Mouse (Mus musculus) E14TG2a.4 (cell line): ENCODE measurements around the gene Slc9a3r1.

Source experiments
- H3K27me3 ChIP-seq: 2 replicates; pipeline ENCODE4 v1.6.1; 2014; ENCODE audit warnings: low read length, control low read depth; ENCODE audit not compliant: insufficient read depth
- H3K36me3 ChIP-seq: 2 replicates; pipeline ENCODE4 v1.6.1; 2014; ENCODE audit warnings: low read length, control low read depth; ENCODE audit not compliant: insufficient read depth
- H3K4me1 ChIP-seq: replicated peaks from 2 replicates; pipeline ENCODE4 v1.6.1; 2014; ENCODE audit warnings: low read depth, low read length, control low read depth
- H3K4me3 ChIP-seq: replicated peaks from 2 replicates; pipeline ENCODE4 v1.5.1; 2014; ENCODE audit warnings: mild to moderate bottlenecking, low read length
- H3K9me3 ChIP-seq: 2 replicates; pipeline ENCODE4 v1.6.1; 2014; ENCODE audit warnings: low read length, control low read depth
- CTCF ChIP-seq: conservative IDR thresholded peaks from 2 replicates; pipeline ENCODE4 v1.5.1; 2014; ENCODE audit warnings: low read length
- NANOG ChIP-seq: IDR thresholded peaks from 2 replicates; pipeline ENCODE4 v1.6.1; 2014; ENCODE audit warnings: borderline replicate concordance, low read length, mixed read lengths
- POU5F1 ChIP-seq: IDR thresholded peaks from 2 replicates; pipeline ENCODE4 v1.6.1; 2014; ENCODE audit warnings: low read length, borderline replicate concordance

The Slc9a3r1 gene

DNA sequence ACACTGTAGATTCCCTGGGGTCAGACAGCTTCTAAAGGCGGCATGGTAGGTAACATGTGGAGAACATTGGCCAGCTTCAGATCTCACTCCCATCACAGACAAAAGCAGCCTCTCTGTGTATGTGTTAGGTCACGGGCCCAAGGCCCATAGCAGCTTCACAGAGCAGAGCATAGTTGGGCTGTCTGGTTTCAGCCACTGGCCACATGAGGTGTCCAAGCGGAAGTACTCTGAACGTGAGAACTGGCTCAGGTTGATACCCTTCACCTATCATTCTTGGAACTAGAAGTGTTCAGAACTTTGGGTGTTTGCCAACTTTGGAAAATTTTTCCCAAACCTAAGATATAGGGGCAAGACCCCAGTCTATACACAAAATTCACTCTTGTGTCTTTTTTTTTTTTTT lies 6.3 kb downstream of the Slc9a3r1 start:
- Histone ChIP-seq H3K9me3 (no peaks in the 10 kb centered on the region), H3K4me3 (no peak overlapping the region), H3K4me1 (peaks cover 77% of the 10 kb centered on the region), H3K36me3 (peaks cover 49% of the 10 kb centered on the region), H3K27me3 (peaks cover 16% of the 10 kb centered on the region)
- TF ChIP-seq CTCF = no peak
- TF ChIP-seq POU5F1 = no peak
- TF ChIP-seq NANOG = no peak

DNA sequence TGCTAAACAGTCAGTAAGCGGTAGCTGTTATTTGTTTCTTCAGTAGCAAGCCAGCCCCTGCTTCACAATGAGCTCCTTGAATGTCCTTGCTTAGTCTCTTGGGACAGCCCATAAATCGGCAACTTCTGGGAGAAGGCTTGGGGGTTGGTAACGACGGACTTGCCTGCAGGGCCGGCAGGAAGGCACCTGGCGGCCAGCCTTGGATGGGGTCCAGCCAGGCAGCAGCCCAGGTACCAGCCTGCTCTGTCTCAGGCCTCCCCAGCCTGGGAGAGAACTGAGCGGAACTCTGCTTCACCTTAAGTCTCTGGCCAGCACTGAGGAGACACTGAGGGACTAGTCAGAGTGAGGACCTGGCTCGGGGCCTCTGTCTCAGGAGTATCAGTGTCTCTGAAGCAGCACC lies 8.0 kb downstream of the Slc9a3r1 start:
- 0 out of 2 replicates have a peak, but pooled peaks cover 1% of the 10 kb centered on the region for H3K27me3 ChIP-seq
- TF ChIP-seq POU5F1 (no peak), NANOG (no peak), CTCF (no peak)

DNA sequence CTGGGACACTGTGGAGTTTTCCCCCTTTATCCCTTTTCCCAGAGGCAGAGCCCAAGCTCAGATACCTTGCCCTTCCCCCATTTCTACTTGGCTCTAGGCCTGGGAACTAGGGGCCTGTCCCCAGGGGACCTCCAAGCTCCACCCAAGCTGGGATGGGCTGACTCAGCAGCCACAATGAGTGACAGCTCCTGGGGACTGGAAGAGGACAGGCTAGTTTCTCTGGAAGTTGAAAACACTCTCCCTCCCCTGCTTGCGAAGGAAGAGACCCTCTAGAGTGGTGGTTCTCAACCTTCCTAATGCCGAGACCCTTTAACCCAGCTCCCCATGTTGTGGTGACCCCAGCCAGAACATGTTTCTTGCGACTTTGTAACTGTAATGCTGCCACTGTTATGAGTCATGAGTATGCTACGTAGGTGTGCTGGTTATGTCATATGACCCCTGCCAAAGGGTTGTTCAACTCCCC lies 9.7 kb downstream of the Slc9a3r1 start:
- TF ChIP-seq NANOG (no peak), CTCF (no peak)
- Histone ChIP-seq H3K4me1 (peaks cover 84% of the 10 kb centered on the region), H3K9me3 (no peaks in the 10 kb centered on the region), H3K36me3 (peaks cover 47% of the 10 kb centered on the region), H3K4me3 (peak overlapping the region; percentile 45; the same call in 1 of the 2 replicates), H3K27me3 (no peaks in the 10 kb centered on the region)

More for the DNA sequence above, 8.0 kb downstream of the Slc9a3r1 start:
- Histone ChIP-seq H3K4me3 (no peak overlapping the region), H3K4me1 (peaks cover 78% of the 10 kb centered on the region), H3K36me3 (peaks cover 46% of the 10 kb centered on the region), H3K9me3 (no peaks in the 10 kb centered on the region)

DNA sequence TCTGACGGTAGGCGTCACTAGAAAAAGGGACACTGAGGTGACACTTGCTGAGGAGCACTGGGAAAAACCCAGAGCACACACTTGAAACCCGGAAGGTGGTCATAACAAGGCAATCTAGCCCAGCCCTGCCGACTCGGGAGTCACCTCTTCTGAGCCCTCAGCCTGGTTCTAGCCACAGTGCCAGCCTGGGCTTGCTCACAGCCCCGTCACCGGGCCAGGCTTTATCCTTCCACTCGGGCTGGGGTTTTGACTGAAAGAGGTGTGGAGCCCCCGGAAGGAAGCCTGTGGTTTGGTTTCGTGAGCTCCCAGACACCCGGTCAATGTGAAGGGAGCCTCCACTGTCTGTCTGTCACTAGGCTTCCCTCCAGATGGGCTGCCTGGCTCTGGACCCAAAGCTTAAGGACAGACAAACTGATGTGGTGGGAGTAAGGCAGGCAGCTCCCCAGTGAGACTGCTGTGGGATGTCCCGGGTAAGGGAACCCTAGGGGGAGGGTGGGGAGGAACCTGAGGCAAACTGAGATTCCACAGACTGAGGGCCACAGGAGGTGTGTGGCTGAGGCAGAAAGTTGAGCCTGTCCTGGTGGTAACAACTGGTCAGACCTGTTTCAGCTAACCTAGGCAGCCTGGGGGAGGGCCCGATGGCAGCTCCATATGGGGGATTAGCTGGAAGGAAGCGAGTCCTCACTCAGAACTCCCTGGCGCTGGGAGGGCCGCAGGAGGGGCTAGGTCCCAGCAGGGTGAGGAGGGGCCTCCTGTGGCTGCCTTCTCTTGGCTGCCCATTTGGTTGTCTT lies 10.6 kb downstream of the Slc9a3r1 start:
- peak overlapping the region; percentile 59 for H3K4me3 ChIP-seq
- no peaks in the 10 kb centered on the region for H3K9me3 ChIP-seq
- no peak for TF ChIP-seq POU5F1
- no peak for TF ChIP-seq CTCF
- TF ChIP-seq NANOG = no peak
- peaks cover 83% of the 10 kb centered on the region for H3K4me1 ChIP-seq
- no peaks in the 10 kb centered on the region for H3K27me3 ChIP-seq
- peaks cover 48% of the 10 kb centered on the region for H3K36me3 ChIP-seq

DNA sequence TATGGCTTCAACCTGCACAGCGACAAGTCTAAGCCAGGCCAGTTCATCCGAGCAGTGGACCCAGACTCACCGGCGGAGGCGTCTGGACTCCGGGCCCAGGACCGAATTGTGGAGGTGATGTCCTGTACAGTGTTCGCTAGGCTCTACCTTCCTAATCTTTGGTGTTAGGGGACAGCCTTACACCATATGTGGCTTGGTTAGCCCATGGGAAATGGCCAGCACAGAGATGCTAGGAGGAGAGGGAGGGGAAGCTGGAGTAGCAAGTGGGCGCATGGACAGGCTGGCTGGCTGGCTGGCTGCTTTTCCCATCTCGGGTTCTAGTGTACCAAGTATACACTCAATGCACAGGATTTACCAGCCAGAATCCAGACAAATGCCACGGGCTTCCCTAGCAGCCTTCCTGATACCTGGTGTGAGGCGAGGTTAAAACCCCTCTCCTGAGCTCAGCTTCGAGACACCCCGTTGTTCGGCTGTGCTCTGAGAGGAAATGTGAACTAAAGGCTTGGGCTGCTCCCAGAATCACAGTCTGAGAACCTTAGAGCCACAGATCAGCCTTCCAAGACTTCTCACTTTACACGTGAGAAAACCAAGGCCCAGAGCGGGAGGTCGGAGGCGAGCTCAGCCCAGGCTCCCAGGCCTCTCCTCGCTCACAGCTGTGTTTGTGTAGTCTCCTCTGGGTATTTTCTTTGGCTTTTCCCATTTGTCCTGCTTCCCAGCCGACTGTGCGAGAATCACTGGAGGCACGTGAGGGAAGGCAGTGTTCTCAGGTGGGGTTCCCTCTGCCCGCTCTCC lies 13.5 kb downstream of the Slc9a3r1 start:
- TF ChIP-seq CTCF (no peak), NANOG (no peak), POU5F1 (no peak)
- H3K4me3 ChIP-seq = no peak overlapping the region; the same call in 1 of the 2 replicates

DNA sequence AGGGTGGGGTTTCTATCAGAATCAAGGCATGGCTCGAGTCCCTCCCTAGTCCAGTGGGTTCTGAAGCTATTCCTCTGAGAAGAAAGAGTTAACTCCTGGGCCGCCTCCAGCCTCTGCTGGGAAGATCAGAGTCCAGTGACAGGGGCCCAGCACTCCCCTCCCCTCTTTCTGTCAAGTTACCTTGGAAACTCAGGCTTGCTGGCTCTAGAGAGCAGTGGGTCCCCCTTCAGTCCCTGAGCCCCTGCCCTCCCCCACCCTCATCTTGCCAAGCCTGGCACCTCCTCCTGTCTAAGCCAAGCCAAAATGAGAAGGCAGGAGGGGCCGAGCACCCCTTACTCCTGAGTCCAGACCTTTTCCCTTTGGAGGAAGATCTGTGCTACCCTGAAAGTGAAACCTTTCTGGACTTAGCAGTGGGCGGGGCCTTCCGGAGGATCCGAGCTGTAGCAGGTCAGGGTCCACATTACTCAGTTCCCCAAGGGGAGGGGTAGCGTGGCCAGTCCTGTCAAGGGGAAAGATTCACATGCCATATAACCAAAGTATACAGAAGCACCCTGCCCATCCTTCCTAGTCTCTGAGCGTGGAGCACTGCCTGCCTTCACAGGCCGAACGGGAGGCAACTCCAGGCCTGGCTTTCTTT lies 14.5 kb downstream of the Slc9a3r1 start:
- peaks cover 73% of the 10 kb centered on the region for H3K4me1 ChIP-seq
- H3K36me3 ChIP-seq = peaks cover 65% of the 10 kb centered on the region
- H3K4me3 ChIP-seq = no peak overlapping the region
- H3K9me3 ChIP-seq = no peaks in the 10 kb centered on the region
- no peak for TF ChIP-seq NANOG
- TF ChIP-seq CTCF = no peak
- TF ChIP-seq POU5F1 = no peak
- H3K27me3 ChIP-seq = no peaks in the 10 kb centered on the region

More for the DNA sequence above, 13.5 kb downstream of the Slc9a3r1 start:
- H3K4me1 ChIP-seq = peaks cover 75% of the 10 kb centered on the region
- no peaks in the 10 kb centered on the region for H3K27me3 ChIP-seq
- H3K36me3 ChIP-seq = peaks cover 60% of the 10 kb centered on the region
- no peaks in the 10 kb centered on the region for H3K9me3 ChIP-seq

DNA sequence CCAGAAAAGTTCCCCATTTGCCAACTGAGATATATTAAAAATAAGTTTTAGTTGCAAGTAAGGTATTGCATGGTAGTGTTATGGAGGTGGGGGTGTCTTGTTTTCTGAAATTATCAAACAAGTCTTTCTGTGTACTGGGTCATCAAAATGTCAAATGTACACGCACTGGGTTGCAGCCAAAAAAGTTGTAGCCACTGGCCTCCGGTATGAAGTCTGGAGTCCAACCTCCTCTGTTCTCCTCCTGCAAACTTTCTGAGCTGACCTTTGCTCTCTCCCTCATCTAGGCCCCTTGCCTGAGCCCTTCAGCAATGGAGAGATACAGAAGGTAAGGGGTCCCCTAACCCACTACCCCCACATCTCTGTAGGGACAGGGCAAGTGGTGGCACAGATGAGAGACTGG lies 15.6 kb downstream of the Slc9a3r1 start:
- Histone ChIP-seq H3K27me3 (no peaks in the 10 kb centered on the region), H3K36me3 (peaks cover 75% of the 10 kb centered on the region), H3K4me1 (peaks cover 64% of the 10 kb centered on the region), H3K4me3 (no peak overlapping the region), H3K9me3 (no peaks in the 10 kb centered on the region)
- TF ChIP-seq CTCF (no peak), NANOG (no peak), POU5F1 (no peak)

DNA sequence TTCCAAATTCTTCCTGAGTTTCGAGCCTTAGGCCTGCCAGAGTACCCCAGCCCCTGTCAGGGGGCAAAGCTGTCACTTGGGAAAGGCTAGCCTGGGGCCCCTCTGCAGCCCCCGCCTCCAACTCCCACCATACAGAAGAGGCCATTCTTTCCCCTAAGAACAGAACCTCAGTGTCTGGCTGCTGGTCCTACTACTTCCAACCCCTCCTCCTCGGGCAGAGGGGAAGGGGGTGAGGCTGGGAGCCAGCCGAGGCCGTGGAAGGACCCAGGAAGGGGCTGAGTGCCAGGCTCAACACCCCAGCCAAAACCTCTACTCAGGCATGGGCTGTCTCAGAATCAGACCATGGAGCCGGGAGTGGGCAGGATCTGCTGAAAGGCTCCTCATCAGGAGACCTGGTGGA lies 16.1 kb downstream of the Slc9a3r1 start:
- peaks cover 76% of the 10 kb centered on the region for H3K36me3 ChIP-seq
- H3K4me3 ChIP-seq = no peak overlapping the region
- H3K4me1 ChIP-seq = peaks cover 60% of the 10 kb centered on the region
- H3K27me3 ChIP-seq = no peaks in the 10 kb centered on the region
- H3K9me3 ChIP-seq = no peaks in the 10 kb centered on the region
- TF ChIP-seq POU5F1 (no peak), CTCF (no peak), NANOG (no peak)
